Mouse (Mus musculus) testis, adult 2 months (tissue): ENCODE data around the gene Gm11114. TPM values are rescaled to one million over a fixed set of nuclear protein-coding genes. Genes with fewer than 3 reads are reported as not detected.

Experiments used
- H3K27ac ChIP-seq: fragments of 200-500 bp; 2 replicates; pipeline ENCODE4 v1.5.1; 2012; ENCODE audit warnings: low read depth, low read length; ENCODE audit not compliant: control insufficient read depth, insufficient read depth
- H3K27me3 ChIP-seq: fragments of 200-500 bp; 2 replicates; pipeline ENCODE4 v1.6.1; 2012; ENCODE audit warnings: mild to moderate bottlenecking, low read length, moderate library complexity; ENCODE audit not compliant: control insufficient read depth, insufficient read depth
- H3K36me3 ChIP-seq: fragments of 200-500 bp; 2 replicates; pipeline ENCODE4 v1.6.1; 2012; ENCODE audit warnings: mild to moderate bottlenecking, low read length; ENCODE audit not compliant: control insufficient read depth, insufficient read depth
- H3K4me1 ChIP-seq: fragments of 200-500 bp; 2 replicates; pipeline ENCODE4 v1.6.1; 2012; ENCODE audit warnings: low read length; ENCODE audit not compliant: control insufficient read depth, insufficient read depth
- H3K4me3 ChIP-seq: fragments of 200-500 bp; 2 replicates; pipeline ENCODE4 v1.5.1; 2012; ENCODE audit warnings: low read depth, mild to moderate bottlenecking, low read length, moderate library complexity, mixed read lengths; ENCODE audit not compliant: control insufficient read depth
- CTCF ChIP-seq: fragments of 200-500 bp; IDR thresholded peaks from 2 replicates; pipeline ENCODE4 v1.5.1; 2012; ENCODE audit warnings: low read depth, mild to moderate bottlenecking, inconsistent platforms, low read length, moderate library complexity; ENCODE audit not compliant: control insufficient read depth, insufficient read depth, insufficient replicate concordance
- POLR2A ChIP-seq: fragments of 200-500 bp; IDR thresholded peaks from 2 replicates; pipeline ENCODE4 v1.6.1; 2012; ENCODE audit warnings: low read depth, mild to moderate bottlenecking, inconsistent platforms, low read length, moderate library complexity; ENCODE audit not compliant: control insufficient read depth
- polyA plus RNA-seq: library from polyadenylated mRNA; depleted of rRNA; stranded (reverse); fragments of >200 nt; gene quantifications from 2 replicates; pipeline ENCODE4 v1.2.3, GENCODE M21; 2012; rRNA removed

Gene Gm11114
- polyA plus RNA-seq, 1 experiment, result not detected

GRCm38 (mm10) chr9:85336046-85336445 lies 23.5 kb downstream of the Gm11114 start:
- no peaks in the 10 kb centered on the region for H3K36me3 ChIP-seq
- no peak overlapping the region for H3K27ac ChIP-seq
- no peak for TF ChIP-seq POLR2A
- TF ChIP-seq CTCF, result no peak
- H3K4me1 ChIP-seq, result no peaks in the 10 kb centered on the region
- H3K4me3 ChIP-seq, result no peak overlapping the region
- H3K27me3 ChIP-seq, result no peaks in the 10 kb centered on the region

GRCm38 (mm10) chr9:85340303-85340702 lies 27.7 kb downstream of the Gm11114 start:
- TF ChIP-seq POLR2A, result no peak
- no peak for TF ChIP-seq CTCF
- Histone ChIP-seq H3K27ac (no peak overlapping the region), H3K27me3 (no peaks in the 10 kb centered on the region), H3K4me1 (no peaks in the 10 kb centered on the region), H3K4me3 (no peak overlapping the region), H3K36me3 (no peaks in the 10 kb centered on the region)

DNA sequence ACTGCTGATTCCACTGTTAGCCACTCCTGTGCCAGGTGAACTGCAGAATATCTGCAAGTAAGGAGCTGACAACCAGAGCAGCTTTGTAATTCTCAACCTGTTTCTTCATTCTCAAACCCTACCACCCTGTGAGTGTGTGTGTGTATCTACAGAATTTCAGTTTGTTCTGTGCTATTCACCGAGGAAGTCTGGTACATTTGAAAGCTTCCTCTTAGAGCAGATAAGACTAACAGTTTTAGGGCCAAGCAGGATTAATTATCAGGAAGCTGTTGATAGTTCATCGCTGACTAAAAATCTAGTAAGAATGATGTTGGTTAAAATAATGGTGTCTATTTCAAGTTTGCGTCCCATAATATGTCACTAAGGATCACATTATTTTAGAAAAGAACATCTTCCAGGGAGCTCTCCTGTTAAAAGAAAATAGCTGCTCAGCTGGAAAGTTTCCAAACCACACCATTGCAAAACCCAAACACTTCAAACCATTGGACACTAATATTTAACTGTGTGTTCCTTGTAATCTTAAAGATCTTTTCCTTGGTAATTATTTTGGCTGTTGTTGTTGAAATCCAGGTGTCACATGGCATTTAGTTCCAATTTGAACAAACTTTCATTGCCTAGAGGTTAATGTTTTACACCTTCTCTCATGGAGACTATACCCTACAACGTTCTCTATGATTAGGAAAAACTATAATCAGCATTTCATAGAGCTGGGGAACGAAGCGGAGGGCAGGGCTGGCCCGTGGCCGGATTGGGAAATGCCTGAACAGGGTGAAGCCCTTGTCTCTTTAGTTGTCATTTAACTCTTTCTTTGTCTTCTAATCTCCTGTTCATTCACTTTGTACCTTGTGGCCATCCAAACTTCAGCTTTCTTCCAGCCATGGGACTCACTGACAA lies 30.6 kb downstream of the Gm11114 start:
- TF ChIP-seq POLR2A (no peak), CTCF (no peak)
- no peaks in the 10 kb centered on the region for H3K27me3 ChIP-seq
- H3K4me3 ChIP-seq, result no peak overlapping the region
- no peaks in the 10 kb centered on the region for H3K4me1 ChIP-seq
- H3K27ac ChIP-seq, result no peak overlapping the region
- no peaks in the 10 kb centered on the region for H3K36me3 ChIP-seq

DNA sequence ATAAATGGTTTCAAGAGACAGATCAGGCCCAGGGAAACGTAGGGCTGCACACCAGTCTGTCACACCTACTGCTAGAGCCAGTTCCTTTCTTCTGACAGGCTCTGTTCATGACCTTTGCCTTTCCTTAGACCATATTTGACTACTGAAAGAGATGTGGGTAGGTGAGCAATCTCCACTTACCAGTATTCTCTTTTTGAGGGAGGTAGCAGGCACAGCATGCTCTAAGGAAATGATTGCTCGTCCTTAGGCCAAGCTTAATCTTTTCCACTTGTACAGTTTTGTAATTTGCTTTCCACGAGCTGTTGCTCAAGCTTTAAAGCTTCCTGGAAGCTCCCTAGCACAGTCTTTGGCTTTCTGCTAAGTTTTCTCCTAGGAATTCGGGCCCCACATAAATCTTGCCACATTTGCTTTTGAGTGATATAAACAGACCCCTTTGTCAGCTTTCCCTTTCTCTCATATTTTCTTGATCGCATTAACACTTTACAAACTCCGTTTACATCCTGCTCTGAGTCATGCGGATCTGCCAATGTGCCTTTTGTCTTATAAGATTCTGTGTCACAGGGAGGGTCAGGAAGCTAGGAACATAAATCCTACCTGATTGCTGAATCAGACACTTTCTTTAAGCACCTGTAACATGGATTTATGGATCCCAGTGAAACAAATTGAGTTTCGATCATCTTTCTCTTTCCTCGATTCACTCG lies 35.4 kb downstream of the Gm11114 start:
- Histone ChIP-seq H3K36me3 (no peaks in the 10 kb centered on the region), H3K4me3 (no peak overlapping the region)
- TF ChIP-seq CTCF (no peak), POLR2A (no peak)

GRCm38 (mm10) chr9:85355559-85355958 lies 43.0 kb downstream of the Gm11114 start:
- H3K27me3 ChIP-seq, result no peaks in the 10 kb centered on the region
- H3K27ac ChIP-seq, result no peak overlapping the region
- H3K4me1 ChIP-seq, result no peaks in the 10 kb centered on the region
- no peaks in the 10 kb centered on the region for H3K36me3 ChIP-seq
- no peak for TF ChIP-seq POLR2A
- no peak for TF ChIP-seq CTCF
- H3K4me3 ChIP-seq, result no peak overlapping the region

More for the DNA sequence above, 35.4 kb downstream of the Gm11114 start:
- Histone ChIP-seq H3K27me3 (no peaks in the 10 kb centered on the region), H3K4me1 (no peaks in the 10 kb centered on the region), H3K27ac (no peak overlapping the region)

- H3K27ac ChIP-seq, result no peak overlapping the region
- TF ChIP-seq POLR2A (no peak), CTCF (no peak)
- H3K36me3 ChIP-seq, result no peaks in the 10 kb centered on the region
- H3K4me1 ChIP-seq, result no peaks in the 10 kb centered on the region
- no peak overlapping the region for H3K4me3 ChIP-seq
- no peaks in the 10 kb centered on the region for H3K27me3 ChIP-seq
These were observed 44.7 kb downstream of the Gm11114 start for GRCm38 (mm10) chr9:85357154-85357860.

Other genes with a start within 250 kb of the Gm11114 start
- gene Tent5a, start 14.6 kb downstream of the Gm11114 start, polyA plus RNA-seq, result 0.28 and 0.60 TPM in 2 replicates